Mouse (Mus musculus): ENCODE results near the gene Gm21119. TPM values are rescaled to one million over a fixed set of nuclear protein-coding genes. Genes with fewer than 3 reads are reported as not detected.
"Not testable (repeated sequence)": the region's sequence is repeated elsewhere in the genome, so short reads cannot be mapped to it uniquely, and the experiment has no call there.

Gm21119 gene
- total RNA-seq, 2 experiments from 2014 or later = 0.88 to 1.2 TPM

- H3K4me3 ChIP-seq; DNase-seq (ENCODE audit: low spot score in 2 of 2); H3K27ac ChIP-seq: not testable (repeated sequence)
Observed at GRCm38 (mm10) chr8:20630766-20631165, 16.0 kb downstream of the Gm21119 start.

GRCm38 (mm10) chr8:20637931-20638330 is 23.2 kb downstream of the Gm21119 start:
- H3K4me3 ChIP-seq; DNase-seq (ENCODE audit: low spot score in 2 of 2); H3K27ac ChIP-seq: not testable (repeated sequence)

GRCm38 (mm10) chr8:20643536-20643935 is 28.8 kb downstream of the Gm21119 start:
- H3K4me3 ChIP-seq; H3K27ac ChIP-seq; DNase-seq (ENCODE audit: low spot score in 2 of 2): not testable (repeated sequence)

- not testable (repeated sequence) for H3K4me3 ChIP-seq; DNase-seq (ENCODE audit: low spot score in 2 of 2); H3K27ac ChIP-seq
Observed at GRCm38 (mm10) chr8:20652976-20653375, 38.3 kb downstream of the Gm21119 start.

- H3K4me3 ChIP-seq; H3K27ac ChIP-seq; DNase-seq (ENCODE audit: low spot score in 2 of 2): not testable (repeated sequence)
Observed at GRCm38 (mm10) chr8:20678418-20678817, 63.7 kb downstream of the Gm21119 start.

Measured in layer of hippocampus, adult 2 months (tissue).